Mouse (Mus musculus): ENCODE data around the gene Vps36.

Vps36 gene

DNA sequence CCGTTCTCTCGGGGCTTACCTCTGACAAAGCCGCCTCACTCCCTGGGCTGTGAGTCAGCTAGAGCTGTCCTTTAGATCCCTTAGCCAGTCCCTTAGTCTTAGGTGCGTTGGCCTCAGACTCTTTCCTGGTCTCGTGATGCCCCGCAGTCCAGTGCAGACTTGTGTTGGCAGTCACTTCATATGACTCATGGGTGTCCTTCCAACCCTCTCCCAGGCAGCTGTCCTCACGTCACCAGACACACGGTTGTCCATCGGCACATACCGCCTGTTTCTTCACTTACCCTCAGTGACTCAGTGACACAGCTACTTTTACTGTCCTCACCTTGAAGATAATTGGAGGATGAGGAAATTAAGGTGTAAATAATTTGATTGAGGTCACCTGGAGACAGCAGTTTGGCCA is 22.2 kb downstream of the Vps36 start:
- DNase-seq (ENCODE audit: low read depth): no peak

DNA sequence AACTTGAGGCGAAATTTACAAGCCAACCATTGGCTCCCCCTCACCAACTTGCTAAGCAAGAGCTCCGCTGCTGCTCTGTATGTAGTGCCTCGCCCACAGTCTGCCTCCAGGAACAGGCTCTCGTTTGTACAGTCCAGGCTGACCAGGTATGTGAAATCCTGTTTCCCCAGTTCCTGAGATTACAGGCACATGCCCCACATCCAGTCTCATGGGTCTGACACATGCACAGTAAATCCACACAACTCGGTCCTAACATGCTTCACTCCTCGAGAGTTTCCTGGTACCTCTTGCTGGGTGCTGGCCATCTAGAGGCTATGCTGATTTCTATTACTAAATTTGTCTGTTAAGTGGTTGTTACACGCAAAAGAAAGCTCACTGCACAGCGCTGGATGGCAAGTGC is 33.8 kb downstream of the Vps36 start:
- no peak for DNase-seq (ENCODE audit: low read depth)

DNA sequence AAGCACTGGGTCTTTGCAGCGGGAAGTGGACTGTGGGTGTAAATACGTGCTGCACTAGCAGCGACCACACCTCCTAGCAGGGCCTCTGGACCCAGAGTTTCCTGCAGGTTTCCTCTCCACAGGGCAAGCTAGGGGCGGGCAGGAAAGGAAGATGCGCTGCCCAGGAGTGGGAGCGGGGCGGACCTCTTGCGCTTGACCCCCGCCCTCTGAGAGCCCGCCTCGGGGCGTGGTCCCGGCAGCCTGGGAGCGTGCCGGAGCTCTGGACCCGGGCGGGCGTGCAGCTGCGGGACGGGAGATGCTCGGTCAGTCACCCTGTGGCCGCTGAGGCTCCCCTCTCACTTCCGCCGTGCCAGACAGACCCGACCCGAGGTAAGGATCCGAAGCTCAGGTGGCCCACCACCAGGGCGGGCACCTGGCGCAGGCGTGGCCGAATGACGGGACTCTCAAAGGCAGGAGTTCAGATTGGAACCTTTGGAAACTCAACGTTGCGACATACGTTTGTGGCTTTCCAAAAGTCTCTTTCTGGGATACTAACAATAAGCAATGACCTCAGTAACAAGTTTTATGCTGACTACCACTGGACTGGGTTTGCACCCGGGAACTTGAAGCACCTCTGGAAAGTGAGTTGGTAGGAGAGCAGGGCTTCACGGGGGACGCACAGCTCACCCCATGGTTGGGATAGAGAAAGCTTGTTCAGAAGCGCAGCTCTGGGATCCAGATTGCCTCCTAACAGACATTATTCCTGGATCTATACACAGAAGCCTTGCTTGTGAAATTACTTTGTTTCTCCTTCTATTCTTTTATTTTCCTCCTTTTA is 34.7 kb downstream of the Vps36 start, which contains the start of gene Thsd1:
Gene Thsd1 (plus strand): TSS at position 253 of the 817 bp plus-strand sequence.
- DNase-seq (ENCODE audit: low read depth): peak; percentile 10

DNA sequence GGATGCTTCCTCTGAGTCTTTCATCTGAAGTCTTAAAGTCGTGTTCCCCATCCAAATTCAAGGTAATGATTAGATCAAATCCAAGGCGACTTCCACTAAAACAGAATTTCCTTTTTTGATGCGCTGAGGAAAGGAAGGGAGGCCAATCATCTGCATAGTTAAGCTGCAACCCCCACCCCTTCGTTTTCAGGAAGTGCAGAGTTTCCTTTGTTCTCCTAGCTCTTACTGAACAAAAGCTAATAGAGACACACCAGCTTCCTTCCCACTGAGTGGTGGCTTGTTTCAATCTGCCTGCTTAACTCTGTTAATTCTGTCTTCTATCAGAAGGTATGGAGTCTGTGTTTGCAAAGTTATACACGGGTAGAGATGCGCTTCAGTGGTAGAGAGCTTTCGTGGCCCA is 36.0 kb downstream of the Vps36 start:
- no peak for DNase-seq (ENCODE audit: low read depth)

DNA sequence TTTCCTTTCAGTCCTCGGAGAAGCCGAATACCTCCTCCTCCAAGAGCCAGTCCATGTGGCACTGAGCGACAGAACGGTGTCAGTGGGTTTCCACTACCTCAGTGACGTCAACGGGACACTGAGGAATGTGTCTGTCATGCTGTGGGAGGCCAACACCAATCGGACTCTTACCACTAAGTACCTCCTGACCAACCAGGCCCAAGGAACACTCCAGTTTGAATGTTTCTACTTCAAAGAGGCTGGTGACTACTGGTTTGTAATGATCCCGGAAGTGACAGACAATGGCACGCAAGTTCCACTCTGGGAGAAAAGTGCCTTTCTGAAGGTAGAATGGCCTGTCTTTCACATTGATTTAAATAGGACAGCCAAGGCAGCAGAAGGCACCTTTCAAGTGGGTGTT is 50.4 kb downstream of the Vps36 start:
- no peak for DNase-seq (ENCODE audit: low read depth)

DNA sequence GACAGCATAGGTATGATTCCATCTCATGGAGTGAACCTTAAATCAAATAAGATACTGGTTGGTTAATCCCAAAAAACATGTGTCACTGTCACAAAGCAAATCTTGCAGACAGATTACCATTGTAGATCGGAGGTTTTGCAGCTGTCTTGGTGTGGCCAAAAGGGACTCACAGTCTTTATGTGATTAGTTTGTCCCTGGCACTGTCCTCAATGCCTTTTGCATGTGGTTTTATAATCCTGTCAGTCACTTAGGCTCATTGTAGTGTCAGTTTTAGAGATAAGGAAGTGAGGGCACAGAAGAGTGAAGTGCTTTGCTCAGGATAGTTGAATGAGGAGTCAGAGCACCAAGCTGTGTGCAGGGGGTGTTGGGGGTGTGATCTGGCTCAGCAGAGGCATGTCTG is 53.1 kb downstream of the Vps36 start:
- no peak for DNase-seq (ENCODE audit: low read depth)

DNA sequence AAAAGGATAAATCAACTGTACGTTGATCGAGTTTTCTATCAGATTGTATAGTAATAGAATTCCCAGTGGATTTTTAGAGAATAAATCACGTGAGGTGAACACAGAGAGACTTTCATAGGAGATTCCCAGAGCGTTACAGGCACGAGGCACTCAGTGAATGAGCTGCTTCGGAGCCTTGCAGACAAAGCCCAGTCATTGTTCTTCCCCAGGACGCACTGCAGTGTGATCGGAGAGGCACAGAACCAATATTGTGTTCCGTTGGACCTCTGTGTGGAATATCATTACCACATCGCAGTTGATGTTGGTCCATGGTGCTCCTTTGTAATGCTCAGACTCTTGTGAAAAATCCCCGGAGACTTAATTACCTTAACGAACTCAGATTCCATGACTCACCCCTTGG is 55.3 kb downstream of the Vps36 start:
- no peak for DNase-seq (ENCODE audit: low read depth)

DNA sequence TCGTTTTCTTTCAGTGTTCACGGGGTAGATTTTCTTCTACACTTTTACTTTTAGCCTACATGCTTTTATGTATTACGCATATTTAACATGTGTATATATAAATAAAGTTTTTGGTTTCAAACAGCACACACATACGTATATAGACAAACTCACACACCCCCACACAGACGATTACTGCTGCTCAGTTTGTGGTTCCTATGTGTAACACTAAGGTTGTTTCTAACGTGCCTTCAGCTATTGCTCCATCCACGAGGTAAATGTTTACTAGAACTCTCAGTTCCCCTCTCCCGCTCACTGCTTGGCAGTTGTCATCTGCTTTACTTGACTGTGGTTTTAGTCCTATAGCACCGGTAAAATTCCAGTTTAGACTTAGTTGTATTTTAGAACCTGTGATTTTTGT is 56.5 kb downstream of the Vps36 start:
- DNase-seq (ENCODE audit: low read depth): no peak

DNA sequence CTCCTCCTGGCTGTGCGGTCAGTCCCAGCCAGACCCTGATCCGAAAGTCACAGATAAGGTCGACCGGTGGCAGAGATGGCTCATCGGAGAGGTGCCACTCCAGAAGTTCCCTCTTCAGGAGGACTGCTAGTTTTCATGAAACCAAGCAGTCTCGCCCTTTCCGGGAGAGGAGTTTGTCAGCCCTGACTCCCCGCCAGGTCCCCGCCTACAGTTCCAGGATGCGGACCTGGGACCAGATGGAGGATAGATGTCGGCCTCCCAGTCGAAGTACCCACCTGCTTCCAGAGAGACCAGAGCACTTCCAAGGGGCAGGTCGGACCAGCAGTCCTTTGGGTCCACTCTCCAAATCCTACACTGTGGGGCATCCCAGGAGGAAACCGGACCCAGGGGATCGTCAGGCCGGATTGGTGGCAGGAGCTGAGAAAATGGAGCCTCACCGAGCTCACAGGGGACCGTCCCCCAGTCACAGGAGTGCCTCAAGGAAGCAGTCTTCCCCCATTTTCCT is 66.4 kb downstream of the Vps36 start:
- DNase-seq (ENCODE audit: low read depth): no peak

DNA sequence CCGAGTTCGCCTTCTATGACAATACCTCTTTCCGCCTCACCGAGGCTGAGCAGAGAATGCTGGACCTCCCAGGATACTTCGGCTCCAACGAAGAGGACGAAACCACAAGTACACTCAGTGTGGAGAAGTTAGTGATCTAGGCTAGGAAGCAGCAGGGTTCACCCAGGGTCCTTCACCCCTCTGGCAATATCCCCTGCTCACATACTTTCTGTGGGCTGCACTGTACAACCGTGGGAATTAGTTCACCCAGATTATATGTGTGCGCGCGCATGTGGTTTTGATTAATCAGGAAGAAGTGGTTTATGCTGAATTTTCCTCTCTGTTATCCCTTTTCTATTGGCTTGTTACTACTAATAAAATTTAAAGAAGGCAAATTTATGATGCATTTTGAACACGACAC is 66.9 kb downstream of the Vps36 start:
- no peak for DNase-seq (ENCODE audit: low read depth)

DNA sequence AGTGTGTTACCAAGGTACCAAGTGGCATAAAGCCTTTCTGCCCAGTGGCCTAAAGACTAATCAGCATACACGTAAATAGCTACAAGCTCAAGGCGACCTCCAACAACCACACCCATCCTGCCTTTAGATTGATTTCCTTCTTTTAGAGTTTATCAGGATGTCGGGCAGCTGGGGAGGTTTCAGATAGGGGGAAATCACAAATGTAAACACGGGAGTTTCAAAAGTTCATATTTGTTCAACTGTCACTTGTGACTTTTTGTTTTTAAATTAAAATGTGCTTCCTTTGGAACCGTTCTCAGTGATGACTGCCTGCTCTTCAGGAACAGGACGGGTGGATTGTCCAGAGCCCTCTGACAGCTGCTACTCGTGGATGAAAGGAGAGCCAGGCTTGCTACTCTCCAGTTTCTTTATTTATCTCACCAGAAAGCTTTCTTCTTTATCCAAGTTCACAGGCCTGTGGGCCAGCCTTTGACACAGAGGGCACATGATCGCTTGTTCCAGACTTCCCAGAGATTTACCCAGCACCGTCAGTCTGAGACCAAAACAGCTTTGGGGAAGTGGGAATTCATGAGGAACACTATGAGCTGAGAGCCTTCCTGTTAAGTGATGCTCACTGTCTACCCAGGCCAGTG is 67.6 kb downstream of the Vps36 start:
- DNase-seq (ENCODE audit: low read depth): no peak

DNA sequence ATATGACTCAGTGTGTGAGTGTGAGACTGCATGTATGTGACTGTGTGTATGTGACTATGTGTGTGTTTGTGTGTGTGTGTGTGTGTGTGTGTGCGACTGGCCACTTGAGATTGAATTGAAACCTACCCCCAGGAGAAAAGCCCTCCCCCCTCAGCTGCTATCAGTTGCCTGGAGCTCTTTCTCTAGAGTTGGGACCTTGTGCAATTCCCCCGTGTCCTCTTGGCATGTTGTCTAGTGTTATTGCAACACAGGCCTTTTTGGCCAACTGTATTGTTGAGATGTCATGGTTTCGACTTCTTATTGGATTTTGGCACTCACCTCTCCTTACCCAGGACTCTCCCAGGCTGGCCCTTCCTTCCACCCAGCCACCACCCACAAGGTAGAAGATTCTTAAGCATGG is 69.7 kb downstream of the Vps36 start:
- DNase-seq (ENCODE audit: low read depth): no peak

DNA sequence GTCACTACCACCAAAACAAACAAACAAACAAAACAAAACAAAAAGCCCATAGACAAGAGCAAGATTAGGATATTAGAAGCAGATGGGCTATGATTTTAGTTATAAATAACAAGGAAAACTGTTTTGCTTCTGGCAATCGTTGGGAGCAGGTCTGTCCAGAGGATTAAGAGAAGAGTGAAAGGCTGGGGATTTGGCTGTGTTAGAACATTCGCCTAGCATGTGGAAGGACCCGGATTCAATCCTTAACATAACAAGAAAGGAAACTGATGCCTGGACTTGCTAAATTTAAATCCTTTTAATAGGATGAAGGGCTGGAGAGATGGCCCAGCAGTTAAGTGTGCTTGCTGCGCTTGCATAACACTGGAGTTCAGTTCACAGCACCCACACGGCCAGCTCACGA is 71.7 kb downstream of the Vps36 start:
- no peak for DNase-seq (ENCODE audit: low read depth)

DNA sequence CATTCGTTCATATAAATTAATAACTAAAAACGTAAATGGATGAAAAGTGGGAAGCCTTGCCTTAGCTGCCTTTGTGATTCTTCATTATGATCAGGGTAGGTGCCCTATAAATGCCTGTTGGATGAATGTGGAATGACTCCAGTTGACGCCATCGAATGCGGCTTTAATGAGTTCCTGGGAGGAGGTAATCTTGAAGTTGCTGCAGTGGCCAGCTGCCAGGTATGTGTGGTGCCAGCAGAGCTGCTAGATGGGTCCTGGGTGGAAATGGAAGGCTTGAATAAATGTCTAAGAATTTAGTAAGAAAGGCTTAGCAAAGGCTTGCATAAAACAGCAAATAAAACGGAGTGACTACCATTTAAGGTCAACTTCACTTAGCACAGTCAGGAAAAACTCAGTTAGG is 72.2 kb downstream of the Vps36 start:
- no peak for DNase-seq (ENCODE audit: low read depth)

DNA sequence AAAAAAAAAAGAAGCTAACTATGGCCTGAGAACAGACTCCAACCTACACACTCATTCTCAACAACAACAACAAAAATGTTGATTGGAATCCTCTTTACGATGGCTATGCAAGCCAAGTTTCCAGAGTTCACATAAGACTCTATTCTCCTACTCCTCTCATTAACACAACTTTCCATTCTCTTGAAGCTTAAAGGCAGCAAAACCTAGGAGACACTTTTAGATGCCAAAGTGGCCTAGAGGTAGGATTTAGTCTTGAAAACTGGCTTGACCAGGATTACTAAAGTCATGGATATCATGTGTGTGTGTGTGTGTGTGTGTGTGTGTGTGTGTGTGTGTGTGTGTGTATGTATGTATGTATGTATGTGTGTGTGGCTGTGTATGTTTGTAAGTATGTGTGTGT is 72.6 kb downstream of the Vps36 start:
- DNase-seq (ENCODE audit: low read depth): no peak

DNA sequence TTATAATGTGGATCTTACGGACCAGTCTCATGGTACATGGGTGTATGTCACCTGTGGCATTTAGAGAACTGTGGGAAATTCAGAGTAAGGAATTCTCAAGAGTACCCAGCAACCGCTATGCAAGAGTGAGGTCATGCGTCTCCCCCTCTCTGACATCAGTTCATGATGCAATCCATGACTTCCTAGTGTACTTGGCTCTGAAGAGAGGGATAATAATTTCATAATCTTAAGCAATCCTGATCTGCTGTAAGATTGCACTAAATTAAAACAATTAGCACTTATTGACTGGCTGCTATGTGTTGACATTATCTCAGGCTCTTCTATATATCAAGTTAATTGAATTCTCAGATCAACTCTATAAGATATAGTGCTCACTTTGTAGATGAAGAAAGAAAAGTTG is 74.2 kb downstream of the Vps36 start:
- no peak for DNase-seq (ENCODE audit: low read depth)
